Mouse (Mus musculus) large intestine, adult 2 months (tissue): Measurements from ENCODE around the gene Gm17651. TPM values are rescaled to one million over a fixed set of nuclear protein-coding genes. Genes with fewer than 3 reads are reported as not detected.

Source experiments
- DNase-seq: peaks from one replicate; pipeline ENCODE4 v3.0.0-alpha.2; 2012; ENCODE audit warnings: low read depth, low spot score
- WGBS: fragments of 180-500 bp; shearing (Covaris S2); methylation state at CpG from one replicate; pipeline ENCODE4 v1.1.7; 2018; 5-methylcytosine and 5-hydroxymethylcytosine counted together
- polyA plus RNA-seq: library from polyadenylated mRNA; depleted of rRNA; stranded (reverse); fragments of >200 nt; gene quantifications from 2 replicates; pipeline ENCODE4 v1.2.3, GENCODE M21; 2012

Gm17651 gene
- polyA plus RNA-seq, 1 experiment, result not detected

DNA sequence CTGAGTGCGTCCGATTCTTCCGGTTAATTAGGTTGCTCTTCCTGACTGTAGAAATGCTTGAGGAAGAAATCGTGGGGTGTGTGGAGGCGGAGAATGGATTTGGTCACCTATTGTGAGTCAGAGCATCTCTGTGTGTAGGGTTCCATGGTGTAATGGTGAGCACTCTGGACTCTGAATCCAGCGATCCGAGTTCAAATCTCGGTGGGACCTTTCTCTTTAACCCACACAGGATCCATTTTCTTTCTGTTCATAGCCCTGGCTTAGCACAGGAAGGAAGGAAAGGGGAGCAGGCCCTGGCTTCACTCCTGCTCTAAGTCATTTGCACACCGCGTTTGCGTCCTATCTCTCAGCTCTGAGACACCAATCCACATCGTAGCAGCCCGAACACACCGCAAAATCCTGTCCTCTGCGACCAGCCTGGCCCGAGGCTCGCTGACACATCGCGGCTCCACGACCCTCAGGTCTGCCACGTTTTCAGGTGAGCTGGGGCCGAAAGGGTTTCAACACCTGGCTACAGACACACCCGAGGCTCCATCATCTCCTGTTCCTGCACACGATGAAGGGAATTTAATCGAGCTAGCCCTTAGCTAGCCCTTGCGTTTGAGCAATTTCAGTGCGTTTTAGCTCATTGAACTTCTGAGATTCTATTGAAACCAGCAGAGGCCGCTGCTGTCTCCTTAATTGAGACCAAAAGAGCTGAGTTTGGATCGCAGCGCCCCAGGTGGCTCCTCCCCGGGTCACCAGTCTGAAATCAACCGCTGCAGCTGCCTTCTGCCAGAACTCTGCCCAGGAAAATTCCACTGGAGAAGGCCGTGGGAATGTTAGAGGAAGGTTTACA, 7.0 kb upstream of the Gm17651 start:
- WGBS, result 1% methylated on average over 33 of the region's 33 CpGs
- DNase-seq, result peak; percentile 75

- WGBS, result 4% methylated on average over 28 of the region's 28 CpGs
- DNase-seq, result no peak
Measured at GRCm38 (mm10) chr3:97680631-97681320, 6.3 kb upstream of the Gm17651 start.

DNA sequence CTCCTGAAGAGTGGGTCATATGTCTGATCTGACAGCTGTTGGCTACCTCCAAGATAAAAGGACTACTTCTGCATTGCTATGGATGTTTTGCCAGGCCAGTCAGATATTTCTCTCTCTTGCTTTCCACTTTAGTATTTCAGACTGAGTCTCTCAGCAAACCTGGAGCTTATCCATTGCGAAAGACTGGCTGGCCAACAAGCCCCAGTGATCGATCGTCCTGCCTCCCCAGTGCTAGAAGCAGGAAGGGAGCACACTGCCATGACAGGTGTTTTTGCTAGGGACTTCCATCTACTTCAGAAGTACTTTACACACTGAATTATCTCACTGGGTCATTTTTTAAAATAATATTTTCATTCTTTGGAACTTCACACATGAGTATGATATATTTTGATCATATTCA, 3.9 kb upstream of the Gm17651 start:
- DNase-seq, result no peak
- WGBS, result 87% methylated on average over 3 of the region's 3 CpGs

DNA sequence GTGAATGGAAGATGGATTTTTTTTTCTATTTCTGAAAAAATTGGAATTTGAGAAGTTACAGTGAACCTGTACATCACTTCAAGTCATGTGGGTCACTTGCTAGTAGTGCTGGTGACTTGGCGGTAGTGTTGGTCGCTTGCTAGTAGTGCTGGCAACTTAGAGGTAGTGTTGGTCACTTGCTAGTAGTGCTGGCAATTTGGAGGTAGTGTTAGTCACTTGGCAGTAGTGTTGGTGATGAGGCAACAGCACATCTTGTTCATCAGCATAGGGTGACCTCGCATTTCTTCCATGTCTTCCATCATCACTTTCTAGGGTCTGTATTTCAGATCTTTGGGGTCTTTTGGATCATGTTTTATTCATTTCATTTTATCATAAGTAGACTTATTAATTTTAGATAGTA, 1.6 kb upstream of the Gm17651 start:
- WGBS, result 95% methylated on average over 3 of the region's 3 CpGs
- no peak for DNase-seq

- WGBS, result 72% methylated on average over 14 of the region's 14 CpGs
- no peak for DNase-seq
Measured at GRCm38 (mm10) chr3:97667093-97667675, 7.3 kb downstream of the Gm17651 start.

DNA sequence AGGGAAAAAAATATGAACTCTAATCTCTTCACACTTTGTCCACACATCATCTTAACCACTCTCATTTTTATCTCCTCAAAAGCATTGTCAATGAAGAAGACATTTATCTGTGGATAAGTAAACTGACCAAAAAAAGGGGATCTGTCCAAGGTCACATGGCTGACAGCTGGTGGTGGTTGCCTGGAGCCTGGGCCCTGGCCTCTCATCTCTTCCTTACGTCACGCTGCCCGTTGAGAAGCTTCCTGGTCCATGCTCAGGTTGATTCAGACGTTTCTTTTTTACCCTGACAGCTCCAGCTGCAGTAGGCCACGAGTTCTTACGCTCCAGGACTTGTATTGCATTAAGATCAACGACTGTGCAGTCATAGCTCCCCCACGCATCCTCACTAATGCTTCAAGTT, 8.3 kb downstream of the Gm17651 start:
- no peak for DNase-seq
- 67% methylated on average over 8 of the region's 8 CpGs for WGBS

DNA sequence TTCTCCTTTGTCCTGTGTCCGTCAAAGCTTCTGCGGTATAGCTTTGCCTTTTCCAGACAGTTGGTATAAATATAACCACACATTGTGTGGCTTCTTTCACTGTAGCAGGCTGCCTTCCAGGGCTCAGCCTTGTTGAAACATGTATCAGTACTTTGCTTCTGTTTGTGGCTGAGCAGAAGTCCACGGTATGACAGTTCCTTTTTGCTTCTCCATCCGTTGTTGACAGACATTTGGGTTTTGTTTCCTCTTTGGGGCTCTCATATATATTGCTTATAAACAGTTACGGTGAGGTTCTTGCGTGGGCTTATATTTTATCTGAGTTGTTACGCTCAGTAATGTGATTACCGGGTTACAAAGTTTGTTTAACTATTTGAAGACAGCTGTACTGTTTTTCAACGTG, 9.0 kb downstream of the Gm17651 start:
- WGBS, result 73% methylated on average over 9 of the region's 9 CpGs

DNA sequence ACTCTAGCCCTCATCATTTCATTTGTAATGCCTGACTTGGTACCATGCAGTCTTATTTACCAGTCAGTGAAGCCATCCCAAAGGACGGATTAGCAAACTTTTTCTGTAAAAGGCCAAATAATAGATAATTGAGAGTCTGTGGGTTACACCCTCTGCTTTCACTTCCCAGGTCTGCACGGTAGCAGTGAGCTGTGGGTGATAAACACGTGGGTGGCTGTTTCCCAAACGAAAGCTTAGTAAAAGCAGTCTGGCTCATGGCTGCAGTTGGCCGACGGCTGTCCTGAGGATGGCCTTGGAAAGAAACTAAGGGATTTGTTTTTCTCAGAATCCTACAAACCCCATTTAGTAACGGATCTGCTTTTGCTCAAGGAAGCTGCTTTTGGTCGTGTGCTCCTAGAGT, 13.3 kb downstream of the Gm17651 start:
- DNase-seq, result no peak
- 59% methylated on average over 8 of the region's 8 CpGs for WGBS

More for the DNA sequence above, 9.0 kb downstream of the Gm17651 start:
- no peak for DNase-seq

DNA sequence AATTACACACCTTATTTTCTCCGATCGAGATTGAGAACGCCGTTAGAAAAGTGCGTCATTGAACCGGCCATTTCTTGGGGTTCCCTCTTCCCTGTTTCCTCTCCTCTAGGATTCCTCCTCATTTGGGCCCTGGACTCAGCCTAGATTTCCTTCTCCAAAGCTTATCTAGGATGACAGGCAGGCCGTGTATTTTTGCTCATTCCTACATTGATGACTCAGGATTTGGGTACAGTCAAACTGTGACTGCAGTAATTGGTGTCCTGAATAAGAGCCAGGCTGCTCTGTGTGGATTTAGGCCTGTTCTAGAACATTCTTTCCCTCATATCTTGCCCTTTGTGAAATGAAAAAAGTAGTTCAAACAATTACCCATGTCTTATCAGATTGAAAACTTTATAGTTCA, 14.7 kb downstream of the Gm17651 start:
- 78% methylated on average over 7 of the region's 7 CpGs for WGBS

DNA sequence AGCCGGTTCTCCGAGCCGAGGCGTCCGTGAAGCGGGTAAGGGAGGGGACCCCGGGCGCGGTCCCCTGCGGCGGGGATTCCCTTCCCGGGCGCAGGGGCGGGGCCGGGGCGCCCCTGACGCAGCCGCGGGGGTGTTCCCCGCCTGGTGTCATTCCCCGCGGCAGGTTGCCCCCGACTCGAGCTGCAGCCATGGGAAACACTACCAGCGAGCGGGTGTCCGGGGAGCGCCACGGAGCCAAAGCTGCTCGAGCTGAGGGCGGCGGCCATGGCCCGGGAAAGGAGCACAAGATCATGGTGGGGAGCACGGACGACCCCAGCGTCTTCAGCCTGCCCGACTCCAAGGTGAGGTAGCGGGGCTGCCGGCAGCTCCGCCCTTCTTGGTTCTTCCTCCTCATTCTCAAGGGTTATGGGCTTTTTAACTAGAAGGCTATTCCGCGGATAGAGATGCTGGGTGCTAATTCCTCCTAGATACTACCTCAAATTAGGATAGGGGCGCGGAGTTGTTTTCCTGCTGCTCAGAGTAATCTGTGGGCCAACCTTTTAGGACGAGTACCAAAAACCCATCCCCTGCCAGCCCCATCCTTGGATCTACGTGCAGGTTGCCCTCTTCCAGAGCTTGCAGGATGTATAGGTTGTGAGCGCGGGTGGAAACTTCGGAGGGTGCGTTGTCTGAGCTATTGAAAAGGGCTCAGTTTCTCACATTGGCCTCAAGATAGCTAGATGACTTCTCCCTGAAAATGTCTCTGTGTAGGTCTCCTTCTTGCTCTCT, 15.9 kb downstream of the Gm17651 start:
- no peak for DNase-seq

More for the DNA sequence above, 14.7 kb downstream of the Gm17651 start:
- DNase-seq, result no peak

DNA sequence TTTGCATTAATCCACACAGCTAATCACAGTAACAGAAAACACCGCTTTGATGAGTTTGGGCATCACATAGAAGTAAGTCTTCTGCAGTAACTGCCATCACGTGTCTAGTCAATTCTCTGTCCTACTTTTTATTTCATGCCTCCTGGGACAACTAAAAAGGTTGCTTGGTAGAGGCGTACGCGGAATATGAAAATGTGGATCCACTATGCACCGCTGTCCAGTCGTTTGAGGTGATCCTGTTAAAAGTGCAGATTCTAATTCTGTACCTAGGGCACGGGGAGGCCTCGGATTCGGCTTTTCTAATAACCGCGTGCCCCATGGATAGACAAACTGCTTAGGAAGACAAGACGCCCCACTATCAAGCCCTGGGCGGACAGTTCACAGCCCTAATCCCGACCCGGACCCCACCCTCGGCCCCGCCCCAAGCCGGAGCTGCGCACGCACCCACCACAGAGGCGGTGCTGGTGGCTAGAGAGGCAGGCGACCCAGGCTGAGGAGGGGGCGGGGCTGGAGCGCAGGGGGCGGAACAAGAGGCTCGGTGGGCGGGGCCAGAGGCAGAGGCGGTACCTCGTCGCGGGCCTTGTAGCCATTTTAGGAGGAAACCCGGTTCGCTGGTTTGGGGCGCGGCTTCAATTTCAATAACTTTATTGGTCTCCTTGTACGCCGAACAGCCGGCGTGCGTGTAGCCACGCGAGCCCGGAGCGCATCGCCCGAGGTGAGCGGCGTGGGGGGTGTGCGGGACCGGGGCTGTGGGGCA, 16.7 kb downstream of the Gm17651 start, which contains the start of gene Prkab2:
Gene Prkab2 (plus strand): TSS at position 539 of the 757 bp plus-strand sequence.
- DNase-seq, result peak; percentile 84
- 1% methylated on average over 50 of the region's 51 CpGs for WGBS

More for the DNA sequence above, 15.9 kb downstream of the Gm17651 start:
- 1% methylated on average over 48 of the region's 50 CpGs for WGBS

DNA sequence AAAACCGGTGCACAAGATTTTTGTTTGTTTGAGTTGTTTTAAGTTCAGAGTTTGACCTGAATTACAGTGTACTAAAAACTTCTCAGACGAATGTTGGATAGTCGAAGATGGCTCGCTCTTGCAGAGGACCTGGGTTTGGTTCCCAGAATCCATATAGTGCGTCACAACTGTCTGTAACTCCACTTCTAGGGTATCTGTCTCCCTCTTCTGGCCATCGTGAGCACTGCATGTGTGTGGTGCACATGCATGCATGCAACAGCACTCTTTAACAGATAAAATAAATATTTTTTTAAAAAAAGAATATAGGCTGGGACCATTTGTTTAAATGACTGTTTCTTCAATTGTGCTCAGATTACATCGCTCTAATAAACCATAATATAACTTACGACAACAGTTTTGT, 19.6 kb downstream of the Gm17651 start:
- WGBS, result 85% methylated on average over 8 of the region's 8 CpGs
- DNase-seq, result no peak

DNA sequence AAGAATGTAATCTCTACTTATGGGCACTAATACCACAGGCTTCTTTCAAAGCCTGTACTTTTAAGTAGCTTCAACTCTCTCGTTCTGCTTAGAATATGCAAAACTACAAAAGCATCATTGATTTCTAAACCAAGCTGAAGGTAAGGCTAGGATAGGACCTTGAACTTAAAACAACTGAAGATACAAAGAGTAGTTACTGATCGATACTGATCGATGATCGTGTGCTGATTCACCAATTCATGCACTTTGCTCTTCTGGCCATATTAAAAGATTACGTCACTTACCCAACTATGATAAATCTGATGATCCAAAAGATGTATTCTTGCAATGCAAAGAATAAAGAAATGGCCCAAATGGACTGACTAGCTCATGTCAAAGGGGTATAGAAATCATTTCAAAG, 20.7 kb downstream of the Gm17651 start:
- DNase-seq, result no peak
- 89% methylated on average over 5 of the region's 5 CpGs for WGBS

GRCm38 (mm10) chr3:97651604-97652003, 22.9 kb downstream of the Gm17651 start:
- no peak for DNase-seq
- WGBS, result 91% methylated on average over 10 of the region's 10 CpGs

DNA sequence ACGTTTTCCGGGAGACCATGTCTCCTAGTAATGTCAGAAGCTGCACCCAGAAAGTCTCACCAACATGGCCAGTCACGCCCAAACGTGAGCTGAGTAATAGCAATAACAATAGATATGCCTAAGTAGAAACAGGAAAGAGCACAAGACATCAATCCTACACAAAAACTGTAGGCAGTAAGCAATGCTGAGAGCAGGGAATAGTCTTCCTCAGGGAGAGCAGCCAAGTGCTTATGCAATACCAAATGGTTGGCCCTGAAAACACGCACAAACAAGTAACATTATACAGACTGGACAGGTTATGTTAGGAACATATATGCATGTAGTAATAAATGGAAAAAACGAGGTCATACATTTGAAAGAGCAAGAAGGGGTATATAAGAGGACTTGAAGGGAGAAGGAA, 25.0 kb downstream of the Gm17651 start:
- 60% methylated on average over 6 of the region's 6 CpGs for WGBS
- DNase-seq, result no peak

- DNase-seq, result no peak
- 56% methylated on average over 3 of the region's 3 CpGs for WGBS
Measured at GRCm38 (mm10) chr3:97649022-97649421, 25.5 kb downstream of the Gm17651 start.

DNA sequence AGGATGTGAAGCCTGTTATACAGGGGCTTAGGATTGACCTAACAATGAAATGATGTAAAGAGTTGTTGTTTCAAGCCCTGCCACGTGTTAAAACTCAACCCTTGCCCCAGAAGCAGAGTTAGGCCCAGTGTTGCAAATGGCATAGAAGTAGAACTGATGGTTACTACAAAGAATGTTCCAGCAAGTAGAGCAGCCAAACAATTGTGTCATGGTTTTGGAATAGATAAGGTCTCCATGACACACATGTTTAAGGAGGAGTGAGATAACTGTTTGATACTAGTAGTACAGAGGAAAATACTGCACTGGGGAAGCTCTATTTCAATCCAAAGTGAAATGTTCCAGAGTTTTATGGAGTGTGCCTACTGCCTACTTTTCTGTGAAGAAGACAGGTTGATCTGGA, 26.0 kb downstream of the Gm17651 start:
- no peak for DNase-seq
- WGBS, result 35% methylated on average over 1 of the region's 1 CpGs

- no peak for DNase-seq
- 68% methylated on average over 9 of the region's 9 CpGs for WGBS
Measured at GRCm38 (mm10) chr3:97642001-97642400, 32.5 kb downstream of the Gm17651 start.

GRCm38 (mm10) chr3:97641396-97641795, 33.1 kb downstream of the Gm17651 start:
- DNase-seq, result no peak
- 92% methylated on average over 4 of the region's 4 CpGs for WGBS
